Mouse (Mus musculus) stomach, embryonic 16.5 days (tissue): ENCODE results near the gene Traf3ip1. TPM values are rescaled to one million over a fixed set of nuclear protein-coding genes. Genes with fewer than 3 reads are reported as not detected.
"Not testable (repeated sequence)": the region's sequence is repeated elsewhere in the genome, so short reads cannot be mapped to it uniquely, and the experiment has no call there.

Source experiments
- ATAC-seq: fragments of 200-750 bp; cut with Nextera tagmentation; 2 replicates; pipeline ENCODE4 v1.8.0; 2017; ENCODE audit warnings: moderate number of reproducible peaks, moderate TSS enrichment; ENCODE audit not compliant: insufficient read depth, low FRiP score
- H3K27ac ChIP-seq: fragments of 300-500 bp; sonication (generic); 2 replicates; pipeline ENCODE4 v1.5.1; 2014; ENCODE audit warnings: low read length
- H3K27me3 ChIP-seq: fragments of 300-500 bp; sonication (generic); 2 replicates; pipeline ENCODE4 v1.6.1; 2014; ENCODE audit warnings: low read length, control low read depth, mixed read lengths; ENCODE audit not compliant: control insufficient read depth, insufficient read depth
- H3K36me3 ChIP-seq: fragments of 300-500 bp; sonication (generic); 2 replicates; pipeline ENCODE4 v1.6.1; 2014; ENCODE audit warnings: low read length; ENCODE audit not compliant: control insufficient read depth, insufficient read depth
- H3K4me1 ChIP-seq: fragments of 300-500 bp; sonication (generic); 2 replicates; pipeline ENCODE4 v1.6.1; 2014; ENCODE audit warnings: low read length, control low read depth, mixed read lengths; ENCODE audit not compliant: control insufficient read depth, insufficient read depth
- H3K4me2 ChIP-seq: fragments of 300-500 bp; sonication (generic); 2 replicates; pipeline ENCODE4 v1.6.1; 2014; ENCODE audit warnings: low read depth, low read length, mixed read lengths
- H3K4me3 ChIP-seq: fragments of 300-500 bp; sonication (generic); replicated peaks from 2 replicates; pipeline ENCODE4 v1.5.1; 2014; ENCODE audit warnings: mild to moderate bottlenecking, low read length
- H3K9ac ChIP-seq: fragments of 300-500 bp; sonication (generic); 2 replicates; pipeline ENCODE4 v1.6.1; 2014; ENCODE audit warnings: low read length
- H3K9me3 ChIP-seq: fragments of 300-500 bp; sonication (generic); replicated peaks from 2 replicates; pipeline ENCODE4 v1.6.1; 2016; ENCODE audit warnings: low read length, control low read depth; ENCODE audit not compliant: control insufficient read depth
- WGBS: fragments of 180-500 bp; shearing (Covaris S2); extraction: QIAGEN DNeasy Blood & Tissue Kit; methylation state at CpG from one replicate; pipeline ENCODE4 v1.1.7; 2014; 5-methylcytosine and 5-hydroxymethylcytosine counted together
- polyA plus RNA-seq: library from polyadenylated mRNA; unstranded; fragments of >200 nt; fragmentation: Nextera tagmentation; extraction: Ambion mirVana; gene quantifications from 2 replicates; pipeline ENCODE4 v1.2.1, GENCODE M21; 2015

Gene Traf3ip1
- polyA plus RNA-seq, 1 experiment from 2014 or later: 7.9 TPM

DNA sequence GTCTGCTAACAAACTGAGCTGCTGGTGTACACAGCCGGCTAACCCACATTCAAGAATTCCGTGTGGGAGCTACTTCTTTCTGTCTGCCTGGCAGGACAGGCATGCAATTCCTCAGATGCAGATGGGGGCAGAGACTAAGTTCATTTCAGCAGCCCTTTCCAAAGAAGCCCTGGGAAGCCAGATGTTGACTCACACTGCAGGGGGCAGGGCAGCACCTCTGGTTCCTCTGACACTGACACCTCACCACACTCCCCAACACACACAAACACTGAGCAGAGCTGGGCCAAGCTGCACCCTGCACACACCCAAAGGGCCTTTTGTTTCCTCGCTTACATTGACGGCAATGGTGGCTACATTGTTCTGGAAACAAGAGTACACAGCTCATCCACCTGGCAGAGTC, 33.9 kb upstream of the Traf3ip1 start:
- ATAC-seq: no peak
- Histone ChIP-seq H3K9me3 (no peaks in the 10 kb centered on the region), H3K36me3 (no peaks in the 10 kb centered on the region), H3K9ac (no peak overlapping the region), H3K4me3 (no peak overlapping the region), H3K27me3 (no peaks in the 10 kb centered on the region), H3K27ac (no peak overlapping the region), H3K4me2 (no peak overlapping the region), H3K4me1 (peaks cover 43% of the 10 kb centered on the region)
- WGBS: 29% methylated on average over 4 of the region's 4 CpGs

DNA sequence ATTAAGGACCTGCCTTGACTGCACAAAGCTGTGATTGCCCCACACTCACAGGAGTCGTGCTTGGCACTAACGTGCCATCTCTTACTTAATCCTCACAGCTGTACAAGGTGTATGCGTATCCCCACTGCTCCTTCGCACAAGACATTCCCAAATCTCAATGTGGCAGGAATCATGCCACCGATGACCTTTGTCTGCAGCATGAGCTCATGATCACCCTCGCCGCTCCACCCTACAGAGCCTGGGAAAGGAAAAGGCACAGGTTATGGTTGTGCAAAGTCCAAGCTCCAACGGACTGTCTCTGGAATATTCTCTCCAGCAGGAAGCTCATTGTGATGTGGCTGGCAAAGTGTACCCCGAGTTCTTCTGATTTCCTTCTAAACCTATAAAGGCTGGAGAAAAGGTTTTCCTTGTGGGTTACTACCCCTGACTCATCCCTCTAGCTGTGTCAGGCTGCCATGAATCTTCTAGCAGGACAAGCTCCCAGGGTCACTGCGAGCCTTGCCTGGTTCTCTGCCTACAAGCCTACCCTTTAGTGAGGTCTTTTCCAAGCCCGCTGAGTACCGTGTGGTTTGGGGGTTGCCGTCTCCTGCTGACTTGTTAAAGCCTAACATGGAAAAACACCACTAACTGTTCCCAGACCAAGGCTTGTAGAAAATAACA, 31.0 kb upstream of the Traf3ip1 start:
- 87% methylated on average over 13 of the region's 13 CpGs for whole genome bisulfite sequencing
- Histone ChIP-seq H3K4me1 (peaks cover 19% of the 10 kb centered on the region), H3K4me2 (no peak overlapping the region), H3K27me3 (no peaks in the 10 kb centered on the region), H3K9ac (no peak overlapping the region), H3K27ac (no peak overlapping the region), H3K4me3 (no peak overlapping the region), H3K9me3 (no peaks in the 10 kb centered on the region), H3K36me3 (no peaks in the 10 kb centered on the region)
- ATAC-seq: no peak

DNA sequence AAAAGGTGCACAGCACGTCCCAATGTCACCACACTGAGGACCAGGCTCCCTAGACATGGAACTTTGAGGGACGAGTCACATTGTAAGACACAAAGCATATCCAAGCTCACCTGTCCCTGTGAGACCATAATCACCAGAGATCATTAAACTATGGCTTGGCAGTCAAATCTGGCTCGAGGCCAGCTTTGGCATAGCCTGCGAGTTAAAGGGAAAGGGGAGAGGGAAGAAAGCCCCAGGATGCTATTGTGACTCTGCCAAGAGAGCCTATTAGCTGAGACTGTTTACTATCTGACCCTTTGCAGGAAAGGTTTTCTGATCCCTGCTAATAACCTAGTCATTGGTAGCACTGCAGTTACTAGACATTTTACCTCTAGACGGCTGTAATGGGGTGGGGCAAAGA, 30.0 kb upstream of the Traf3ip1 start:
- H3K36me3 ChIP-seq: no peaks in the 10 kb centered on the region
- no peaks in the 10 kb centered on the region for H3K9me3 ChIP-seq
- H3K27me3 ChIP-seq: no peaks in the 10 kb centered on the region
- no peak overlapping the region for H3K9ac ChIP-seq
- no peak overlapping the region; the same call in 1 of the 2 replicates for H3K27ac ChIP-seq
- WGBS: 50% methylated on average over 5 of the region's 5 CpGs
- H3K4me1 ChIP-seq: peaks cover 16% of the 10 kb centered on the region; the same call in 1 of the 2 replicates
- H3K4me3 ChIP-seq: no peak overlapping the region
- no peak for ATAC-seq
- H3K4me2 ChIP-seq: no peak overlapping the region

DNA sequence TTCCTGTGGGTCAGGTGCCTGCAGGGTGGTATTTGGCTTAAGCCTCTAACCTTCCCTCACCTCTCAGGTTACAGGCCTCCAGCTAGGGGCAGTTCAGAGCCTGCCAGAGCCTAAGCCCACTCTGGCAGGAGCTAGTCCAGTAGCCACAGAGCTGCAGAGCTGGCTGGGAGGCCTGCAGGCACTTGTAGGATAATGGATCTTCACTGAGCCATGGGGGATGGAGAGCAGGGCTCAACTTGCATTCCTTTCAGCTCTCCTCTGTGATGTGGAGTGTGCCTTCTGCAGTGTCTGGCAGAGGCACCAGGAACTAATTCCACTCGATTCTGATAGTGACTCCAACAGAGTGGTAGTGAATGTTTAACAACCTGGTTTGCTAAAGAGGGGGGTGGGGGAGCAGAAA, 29.2 kb upstream of the Traf3ip1 start:
- H3K4me3 ChIP-seq: no peak overlapping the region
- ATAC-seq: peak; percentile 73; the same call in 1 of the 2 replicates
- H3K9ac ChIP-seq: 0 out of 2 replicates have a peak overlapping the region, but pooled peaks have one; percentile 21
- H3K4me1 ChIP-seq: peaks cover 10% of the 10 kb centered on the region; the same call in 1 of the 2 replicates
- no peaks in the 10 kb centered on the region for H3K36me3 ChIP-seq
- H3K27ac ChIP-seq: peak overlapping the region; percentile 64
- WGBS: 16% methylated on average over 1 of the region's 1 CpGs
- H3K4me2 ChIP-seq: no peak overlapping the region
- no peaks in the 10 kb centered on the region for H3K27me3 ChIP-seq
- H3K9me3 ChIP-seq: no peaks in the 10 kb centered on the region

DNA sequence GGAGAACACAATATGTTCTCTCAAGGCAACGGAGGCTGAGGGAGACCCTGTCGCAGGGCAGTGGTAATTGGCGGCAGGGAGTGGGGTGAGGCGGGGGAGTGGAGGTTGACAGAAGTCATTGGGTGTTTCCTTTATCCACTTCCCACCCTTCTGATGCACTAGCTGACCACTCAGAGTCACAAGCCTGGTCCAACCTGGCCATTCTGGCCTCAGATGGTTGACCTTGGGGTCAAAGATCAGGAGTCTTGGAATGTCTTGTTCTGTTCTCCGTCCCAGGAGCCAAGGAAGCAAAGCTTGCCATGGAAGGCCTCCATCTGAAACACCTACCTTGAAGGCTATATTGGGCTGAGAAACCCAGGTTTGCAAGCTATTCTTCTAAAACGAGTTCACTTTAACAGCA, 28.3 kb upstream of the Traf3ip1 start:
- 82% methylated on average over 6 of the region's 6 CpGs for WGBS
- ATAC-seq: no peak
- Histone ChIP-seq H3K9ac (no peak overlapping the region), H3K9me3 (no peaks in the 10 kb centered on the region), H3K4me3 (no peak overlapping the region), H3K4me1 (peaks cover 9% of the 10 kb centered on the region; the same call in 1 of the 2 replicates), H3K36me3 (no peaks in the 10 kb centered on the region), H3K27ac (no peak overlapping the region), H3K4me2 (no peak overlapping the region), H3K27me3 (no peaks in the 10 kb centered on the region)

DNA sequence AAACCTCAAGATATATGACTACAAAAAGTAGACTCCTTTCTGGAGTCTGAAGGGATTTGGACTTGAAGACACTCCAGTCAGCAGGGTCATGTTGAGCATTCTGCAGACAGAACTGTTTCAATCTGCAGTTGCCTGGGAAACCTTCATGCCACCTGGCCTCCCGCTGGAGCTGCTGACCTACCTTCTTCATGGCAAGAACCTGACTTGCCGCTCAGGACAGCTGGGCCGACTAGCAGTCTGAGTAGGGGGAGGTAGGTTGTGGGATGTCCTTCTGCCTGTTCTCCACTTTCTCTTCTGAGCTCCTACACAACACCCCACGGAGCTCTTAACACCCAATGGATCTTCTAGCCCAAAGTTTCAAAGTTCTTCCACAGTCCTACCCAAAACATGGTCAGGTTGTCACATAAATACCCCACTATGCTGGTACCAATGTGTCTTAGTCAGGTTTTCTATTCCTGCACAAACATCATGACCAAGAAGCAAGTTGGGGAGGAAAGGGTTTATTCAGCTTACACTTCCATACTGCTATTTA, 24.5 kb upstream of the Traf3ip1 start:
- Histone ChIP-seq H3K9ac (no peak overlapping the region), H3K9me3 (no peaks in the 10 kb centered on the region), H3K4me2 (no peak overlapping the region), H3K27me3 (no peaks in the 10 kb centered on the region), H3K36me3 (no peaks in the 10 kb centered on the region), H3K4me3 (no peak overlapping the region), H3K4me1 (peaks cover 3% of the 10 kb centered on the region; the same call in 1 of the 2 replicates), H3K27ac (no peak overlapping the region)
- 77% methylated on average over 4 of the region's 4 CpGs for WGBS
- no peak for ATAC-seq

DNA sequence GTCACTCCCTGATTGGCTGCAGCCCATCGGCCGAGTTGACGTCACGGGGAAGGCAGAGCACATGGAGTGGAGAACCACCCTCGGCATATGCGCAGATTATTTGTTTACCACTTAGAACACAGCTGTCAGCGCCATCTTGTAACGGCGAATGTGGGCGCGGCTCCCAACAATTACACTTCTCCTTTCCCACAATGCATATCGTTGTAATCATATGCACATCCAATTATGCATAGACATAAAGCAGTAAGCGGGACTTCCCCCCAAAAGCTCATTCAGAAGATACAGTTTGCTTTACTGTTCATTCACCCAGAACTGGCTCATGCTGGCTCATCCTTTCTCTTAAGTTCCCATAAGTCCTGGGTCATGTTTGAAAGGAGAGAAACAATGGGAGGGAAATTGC, 16.3 kb upstream of the Traf3ip1 start:
- 95% methylated on average over 8 of the region's 13 CpGs for WGBS

DNA sequence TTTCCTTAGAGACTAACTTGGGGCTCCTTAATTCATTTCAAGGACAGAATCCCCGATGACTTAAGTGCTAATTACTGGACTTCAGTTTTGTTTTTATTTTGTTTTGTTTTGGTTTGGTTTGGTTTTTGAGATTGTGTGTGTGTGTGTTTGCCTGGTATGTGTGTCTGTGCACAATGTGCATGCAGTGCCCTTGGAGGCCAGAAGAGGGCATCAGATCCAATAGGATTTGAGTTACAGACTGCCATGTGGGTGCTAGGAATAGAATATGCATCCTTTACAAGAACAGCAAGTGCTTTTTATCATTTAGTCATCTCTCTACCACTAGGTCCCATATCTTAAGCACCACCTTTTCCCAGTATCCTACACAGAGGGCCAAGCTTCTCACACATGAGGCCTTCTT, 15.5 kb upstream of the Traf3ip1 start:
- H3K4me2 ChIP-seq: no peak overlapping the region
- no peaks in the 10 kb centered on the region for H3K9me3 ChIP-seq
- no peak for ATAC-seq
- peaks cover 5% of the 10 kb centered on the region for H3K4me1 ChIP-seq
- H3K27me3 ChIP-seq: no peaks in the 10 kb centered on the region
- H3K27ac ChIP-seq: no peak overlapping the region
- WGBS: 97% methylated on average over 1 of the region's 1 CpGs
- no peak overlapping the region for H3K9ac ChIP-seq
- no peak overlapping the region for H3K4me3 ChIP-seq
- no peaks in the 10 kb centered on the region for H3K36me3 ChIP-seq

More for the DNA sequence above, 16.3 kb upstream of the Traf3ip1 start:
- not testable (repeated sequence) for ATAC-seq, H3K4me2 ChIP-seq, H3K27me3 ChIP-seq, H3K4me3 ChIP-seq, H3K9me3 ChIP-seq, H3K4me1 ChIP-seq, H3K27ac ChIP-seq, H3K9ac ChIP-seq, H3K36me3 ChIP-seq

DNA sequence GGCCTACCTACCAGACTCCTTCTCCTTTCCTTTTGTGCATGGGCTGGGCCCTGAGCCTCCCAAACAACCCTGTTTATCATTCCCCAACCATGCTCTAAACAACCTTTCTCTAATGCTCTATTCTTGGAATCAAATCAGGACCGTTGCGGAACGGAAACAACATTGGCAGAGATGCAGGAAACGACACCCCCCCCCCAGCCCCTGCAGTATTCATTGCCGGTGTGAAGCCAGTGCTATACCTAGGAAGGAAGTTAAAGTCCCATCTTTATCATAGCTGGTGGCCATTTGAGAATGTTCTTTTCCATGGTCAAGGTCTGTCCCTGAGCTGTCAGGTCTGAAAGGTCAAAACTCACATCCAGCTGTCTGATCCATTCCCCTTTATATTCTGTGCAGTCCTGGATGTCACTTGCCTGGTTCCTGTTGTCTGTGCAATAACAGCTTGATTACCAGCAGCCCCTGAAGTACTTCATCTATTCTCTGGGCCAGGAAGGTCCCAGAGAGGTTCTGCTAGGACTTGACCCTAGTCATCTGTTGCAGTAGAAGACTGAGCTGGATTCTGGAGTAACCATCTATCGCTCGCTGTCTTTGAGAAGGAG, 11.7 kb upstream of the Traf3ip1 start:
- no peak for ATAC-seq
- Histone ChIP-seq H3K9ac (no peak overlapping the region), H3K4me3 (no peak overlapping the region), H3K9me3 (no peaks in the 10 kb centered on the region), H3K36me3 (no peaks in the 10 kb centered on the region), H3K4me1 (peaks cover 5% of the 10 kb centered on the region), H3K27me3 (no peaks in the 10 kb centered on the region), H3K4me2 (no peak overlapping the region), H3K27ac (no peak overlapping the region)
- WGBS: 69% methylated on average over 7 of the region's 7 CpGs
